Mouse (Mus musculus) kidney, postnatal 0 days (tissue): ENCODE results near the gene Tmem238l. TPM values are rescaled to one million over a fixed set of nuclear protein-coding genes. Genes with fewer than 3 reads are reported as not detected.
A peak's percentile ranks its signal among the peaks of the same experiment; 100 is the strongest.

Experiments
- ATAC-seq: fragments of 200-750 bp; cut with Nextera tagmentation; replicated peaks from 2 replicates; pipeline ENCODE4 v1.8.0; 2017; ENCODE audit warnings: low read depth, moderate number of reproducible peaks, moderate TSS enrichment, moderate library complexity; ENCODE audit not compliant: low FRiP score
- DNase-seq: peaks from one replicate; pipeline ENCODE4 v3.0.0-alpha.2; 2016; ENCODE audit warnings: low spot score
- H3K27ac ChIP-seq: fragments of 300-500 bp; sonication (generic); 2 replicates; pipeline ENCODE4 v1.5.1; 2014; ENCODE audit warnings: mild to moderate bottlenecking
- H3K27me3 ChIP-seq: fragments of 300-500 bp; sonication (generic); 2 replicates; pipeline ENCODE4 v1.6.1; 2014; ENCODE audit warnings: low read length, mixed read lengths; ENCODE audit not compliant: insufficient read depth
- H3K36me3 ChIP-seq: fragments of 300-500 bp; sonication (generic); 2 replicates; pipeline ENCODE4 v1.6.1; 2014; ENCODE audit warnings: low read length, mixed read lengths; ENCODE audit not compliant: insufficient read depth
- H3K4me1 ChIP-seq: fragments of 300-500 bp; sonication (generic); replicated peaks from 2 replicates; pipeline ENCODE4 v1.6.1; 2014; ENCODE audit warnings: antibody characterized with exemption, low read length, mixed read lengths; ENCODE audit not compliant: insufficient read depth
- H3K4me2 ChIP-seq: fragments of 300-500 bp; sonication (generic); 2 replicates; pipeline ENCODE4 v1.6.1; 2014; ENCODE audit warnings: mild to moderate bottlenecking, low read length, moderate library complexity, mixed read lengths
- H3K4me3 ChIP-seq: fragments of 300-500 bp; sonication (generic); replicated peaks from 2 replicates; pipeline ENCODE4 v1.5.1; 2014; ENCODE audit warnings: low read depth, low read length
- H3K9ac ChIP-seq: fragments of 300-500 bp; sonication (generic); 2 replicates; pipeline ENCODE4 v1.6.1; 2014; ENCODE audit warnings: low read depth, low read length
- H3K9me3 ChIP-seq: fragments of 300-500 bp; sonication (generic); replicated peaks from 2 replicates; pipeline ENCODE4 v1.6.1; 2016; ENCODE audit warnings: low read length, inconsistent platforms, mixed read lengths
- CTCF ChIP-seq: IDR thresholded peaks from 2 replicates; pipeline ENCODE4 v1.5.1; 2016; ENCODE audit warnings: antibody characterized with exemption, low read depth, mild to moderate bottlenecking, moderate library complexity
- WGBS: fragments of 180-500 bp; shearing (Covaris S2); extraction: QIAGEN DNeasy Blood & Tissue Kit; methylation state at CpG from one replicate; pipeline ENCODE4 v1.1.7; 2014; 5-methylcytosine and 5-hydroxymethylcytosine counted together
- polyA plus RNA-seq: library from polyadenylated mRNA; unstranded; fragments of >200 nt; fragmentation: Nextera tagmentation; extraction: Ambion mirVana; gene quantifications from 2 replicates; pipeline ENCODE4 v1.2.1, GENCODE M21; 2015

Gene Tmem238l
- 0.69 and 1.1 TPM in 2 replicates for polyA plus RNA-seq

DNA sequence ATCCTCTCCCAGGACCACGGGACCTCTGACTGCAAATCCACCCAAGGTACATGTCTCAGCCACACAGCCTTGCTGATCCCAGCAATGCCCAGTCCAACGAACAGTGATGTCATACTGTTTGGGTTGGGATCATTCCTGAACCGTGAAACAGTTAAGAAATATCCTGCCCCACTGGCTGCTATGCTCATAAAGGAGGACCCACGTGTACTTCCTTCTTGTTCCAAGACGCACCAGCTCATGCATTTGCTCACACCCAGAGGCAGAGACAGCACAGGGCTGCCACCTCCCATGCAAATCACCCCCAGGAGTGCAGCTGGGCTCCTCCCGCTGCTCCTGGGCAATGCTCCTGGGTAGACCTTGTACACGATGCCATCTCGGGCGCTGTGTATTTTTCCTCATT, at the start of gene Tmem238l:
Tmem238l (plus strand) TSS at position 336 of the 400 bp plus-strand sequence.
- H3K4me3 ChIP-seq = no peak within 1 kb of the TSS
- H3K4me2 ChIP-seq = no peak within 1 kb of the TSS
- TF ChIP-seq CTCF = no peak
- no peaks in the 10 kb centered on the region for H3K4me1 ChIP-seq
- no peaks in the 10 kb centered on the region for H3K27me3 ChIP-seq
- ATAC-seq (no peak), DNase-seq (no peak)
- H3K27ac ChIP-seq = no peak within 1 kb of the TSS
- H3K9me3 ChIP-seq = no peaks in the 10 kb centered on the region
- no peaks in the 10 kb centered on the region for H3K36me3 ChIP-seq
- no peak within 1 kb of the TSS for H3K9ac ChIP-seq
- 70% methylated on average over 9 of the region's 9 CpGs for WGBS

DNA sequence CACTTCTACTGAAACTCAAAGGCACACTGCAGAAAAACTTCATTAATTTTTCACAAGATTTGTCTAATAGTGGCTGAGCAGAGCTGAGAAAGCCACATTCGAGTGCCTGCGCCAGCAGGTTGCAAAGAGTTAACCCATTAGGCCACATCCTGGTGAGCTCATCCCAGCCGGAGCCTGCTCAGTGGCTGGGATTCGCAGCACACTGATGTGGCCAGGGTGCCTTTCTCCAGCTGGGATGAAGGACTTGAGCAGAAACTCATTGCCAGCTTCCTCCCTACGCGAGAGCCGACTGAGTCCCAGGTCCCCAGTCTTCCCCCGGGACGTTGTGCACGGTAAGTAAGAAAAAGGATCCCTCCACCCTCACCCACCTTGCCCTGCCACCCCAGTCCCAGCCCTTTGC, 44.6 kb upstream of the Tmem238l start, which contains the start of gene Pirt:
Pirt (plus strand) TSS at position 171 of the 400 bp plus-strand sequence.
- no peak for TF ChIP-seq CTCF
- no peak for DNase-seq
- ATAC-seq = no peak
- Histone ChIP-seq H3K4me3 (no peak within 1 kb of the TSS), H3K4me1 (no peaks in the 10 kb centered on the region), H3K9ac (no peak within 1 kb of the TSS), H3K36me3 (no peaks in the 10 kb centered on the region), H3K27ac (no peak within 1 kb of the TSS), H3K4me2 (no peak within 1 kb of the TSS), H3K9me3 (no peaks in the 10 kb centered on the region), H3K27me3 (no peaks in the 10 kb centered on the region)
- 47% methylated on average over 10 of the region's 10 CpGs for WGBS

DNA sequence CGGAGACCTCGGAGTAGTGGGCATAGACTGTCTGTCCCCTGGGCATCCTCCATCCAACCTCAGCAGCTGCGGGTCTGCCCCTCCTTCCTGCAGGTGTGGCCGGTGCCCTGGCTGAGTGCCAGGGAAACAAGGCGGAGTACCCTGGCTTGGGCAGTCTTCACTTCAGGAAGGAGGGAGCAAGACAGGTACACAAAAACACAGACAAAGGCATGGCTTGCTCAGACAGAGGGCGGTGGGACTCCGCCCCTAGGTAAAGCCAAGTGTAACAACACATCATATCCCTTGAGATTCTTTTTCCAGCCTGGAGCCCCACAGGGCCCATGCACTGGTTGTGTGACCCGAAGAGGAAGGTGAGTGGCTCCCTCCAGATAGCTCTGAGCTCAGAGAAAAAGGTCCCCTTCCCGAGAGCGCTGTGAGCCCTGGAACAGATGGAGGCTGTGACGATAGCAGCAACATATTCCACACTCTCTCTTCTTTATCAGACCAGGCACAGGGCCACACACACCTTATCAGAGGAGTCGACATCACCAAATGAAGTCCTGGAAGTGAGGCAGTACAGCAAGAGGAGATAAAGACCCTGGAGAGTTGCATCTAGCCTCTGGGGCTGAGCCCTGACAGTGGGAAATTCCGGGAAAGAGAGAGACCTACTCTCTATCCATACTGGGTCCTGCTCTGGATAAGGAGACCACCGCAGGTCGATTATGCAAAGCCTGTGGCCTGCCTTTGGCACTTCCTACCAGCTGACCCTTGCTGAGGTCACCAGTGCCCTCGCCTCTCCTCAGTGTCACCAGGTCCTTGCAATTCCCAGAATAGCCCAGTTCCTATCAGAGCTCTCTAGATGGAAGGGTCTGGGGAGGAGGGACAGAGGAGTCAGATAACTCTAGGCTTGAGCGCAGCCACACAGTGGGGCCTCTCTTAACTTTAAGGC, 43.6 kb upstream of the Tmem238l start:
- H3K4me2 ChIP-seq = no peak overlapping the region
- H3K27ac ChIP-seq = no peak overlapping the region
- H3K27me3 ChIP-seq = no peaks in the 10 kb centered on the region

DNA sequence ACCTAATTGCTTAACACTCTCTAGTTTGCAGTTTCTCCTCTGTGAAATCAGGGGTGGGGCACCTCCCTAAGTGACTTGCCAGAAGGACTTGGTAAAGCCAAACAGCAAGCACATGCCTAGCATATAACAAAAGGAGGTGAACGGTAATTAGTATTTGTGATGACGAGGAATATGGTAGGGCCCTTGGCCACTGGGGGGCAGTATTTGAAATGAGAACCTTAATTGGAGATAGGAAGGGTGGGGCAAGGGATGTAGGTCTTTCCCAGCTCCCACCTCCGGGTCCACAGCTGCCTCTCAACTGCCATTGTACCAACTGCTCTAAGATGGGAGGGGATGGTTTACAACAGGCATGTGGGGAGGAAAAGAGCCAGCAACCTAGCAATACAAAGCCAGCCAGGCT, 42.2 kb upstream of the Tmem238l start:
- Histone ChIP-seq H3K27me3 (no peaks in the 10 kb centered on the region), H3K4me3 (no peak overlapping the region), H3K4me1 (no peaks in the 10 kb centered on the region), H3K9ac (no peak overlapping the region), H3K4me2 (no peak overlapping the region), H3K27ac (no peak overlapping the region), H3K9me3 (no peaks in the 10 kb centered on the region), H3K36me3 (no peaks in the 10 kb centered on the region)
- DNase-seq = peak; percentile 50
- WGBS = 18% methylated on average over 3 of the region's 3 CpGs
- no peak for ATAC-seq
- TF ChIP-seq CTCF = peak; percentile 72

More for the DNA sequence above, 43.6 kb upstream of the Tmem238l start:
- DNase-seq (no peak), ATAC-seq (no peak)
- Histone ChIP-seq H3K9ac (no peak overlapping the region), H3K36me3 (no peaks in the 10 kb centered on the region), H3K4me3 (no peak overlapping the region), H3K9me3 (no peaks in the 10 kb centered on the region), H3K4me1 (no peaks in the 10 kb centered on the region)
- TF ChIP-seq CTCF = no peak
- 58% methylated on average over 17 of the region's 17 CpGs for WGBS

DNA sequence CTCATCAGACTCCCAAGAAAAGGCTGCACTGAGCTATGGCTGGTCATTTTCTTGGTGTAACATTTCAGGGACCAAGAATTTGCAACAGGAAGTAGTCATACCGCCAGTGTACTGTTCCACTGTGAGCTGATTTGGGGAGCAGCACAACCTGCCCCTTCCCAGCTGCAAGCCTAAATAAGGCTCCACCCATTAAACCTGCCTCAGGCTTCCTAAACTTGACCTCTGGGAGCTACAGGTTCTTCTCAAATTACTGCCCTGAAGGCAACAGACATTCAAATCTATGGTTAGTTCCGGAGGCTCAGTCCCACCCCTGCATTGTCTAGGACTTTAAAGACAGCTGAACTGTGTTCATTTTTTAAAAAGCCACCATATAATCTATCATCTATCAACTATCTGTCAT, 36.4 kb upstream of the Tmem238l start:
- ATAC-seq (no peak), DNase-seq (no peak)
- TF ChIP-seq CTCF = no peak
- no peaks in the 10 kb centered on the region for H3K9me3 ChIP-seq
- no peak overlapping the region for H3K27ac ChIP-seq
- no peak overlapping the region for H3K9ac ChIP-seq
- H3K4me1 ChIP-seq = no peaks in the 10 kb centered on the region
- H3K36me3 ChIP-seq = no peaks in the 10 kb centered on the region
- WGBS = 46% methylated on average over 2 of the region's 2 CpGs
- H3K27me3 ChIP-seq = no peaks in the 10 kb centered on the region
- no peak overlapping the region for H3K4me2 ChIP-seq
- H3K4me3 ChIP-seq = no peak overlapping the region

DNA sequence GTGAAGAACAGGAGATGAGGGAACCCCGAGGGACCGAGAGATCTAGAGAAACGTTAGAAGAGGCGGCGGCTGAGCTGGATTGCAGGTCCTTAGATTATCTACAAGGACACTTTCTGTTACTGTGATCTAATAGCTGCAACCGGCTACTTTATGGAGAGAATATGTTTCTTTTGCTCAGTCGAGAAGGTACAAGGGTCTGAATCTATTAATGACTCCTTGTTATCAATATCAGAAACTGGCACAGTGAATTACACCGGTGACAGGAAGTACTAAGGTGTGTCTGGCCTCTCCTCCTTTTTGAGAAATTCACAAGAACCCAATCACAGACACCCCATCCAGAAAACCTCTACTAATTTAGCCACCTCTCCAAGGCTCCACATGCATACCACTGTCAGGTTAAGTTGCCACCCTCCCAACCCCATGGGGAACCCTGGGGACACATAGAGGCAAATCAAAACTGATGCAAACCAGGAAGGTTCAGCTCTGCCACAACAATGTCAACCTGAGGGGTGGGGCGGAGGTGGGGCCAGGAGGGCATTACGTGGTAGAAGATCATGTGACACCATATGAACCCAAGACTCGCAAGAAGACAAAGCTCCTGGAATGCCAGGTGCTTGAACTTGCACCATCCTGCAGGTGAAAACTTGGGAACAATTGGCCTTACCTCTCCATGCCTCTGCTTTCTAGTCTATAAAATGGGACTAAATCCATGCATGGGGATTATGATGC, 32.2 kb upstream of the Tmem238l start:
- Histone ChIP-seq H3K27me3 (no peaks in the 10 kb centered on the region), H3K9ac (no peak overlapping the region), H3K4me1 (no peaks in the 10 kb centered on the region), H3K27ac (no peak overlapping the region), H3K9me3 (no peaks in the 10 kb centered on the region), H3K4me3 (no peak overlapping the region), H3K4me2 (no peak overlapping the region), H3K36me3 (no peaks in the 10 kb centered on the region)
- TF ChIP-seq CTCF = no peak
- ATAC-seq = no peak
- 78% methylated on average over 11 of the region's 11 CpGs for WGBS
- no peak for DNase-seq
